In genomic region chr13:46928961-46929691, GRCm38 (mm10) we compare ENCODE assay signal across 8 mouse cellular contexts. TPM values are rescaled to one million over a fixed set of nuclear protein-coding genes. Genes with fewer than 3 reads are reported as not detected.
DNase-seq lines count a peak whose midpoint lies in the region; ATAC-seq lines count a peak whose summit lies in the region.

No protein-coding gene starts in this region.

- peaks cover 8% of the 10 kb centered on the region; the same call in 1 of the 2 replicates for H3K36me3 ChIP-seq in hindbrain, embryonic 13.5 days
- H3K36me3 ChIP-seq in macrophage (ENCODE audit: inconsistent target) = no peaks in the 10 kb centered on the region

- peak overlapping the region; percentile 81 for H3K4me3 ChIP-seq in hindbrain, embryonic 13.5 days
- peak overlapping the region; percentile 56 for H3K4me3 ChIP-seq in macrophage (ENCODE audit: inconsistent target)

- peak overlapping the region; percentile 92 for H3K9ac ChIP-seq in hindbrain, embryonic 13.5 days

- ATAC-seq in hindbrain, embryonic 13.5 days (ENCODE audit: low FRiP score) = peak; percentile 66
- no peak for ATAC-seq in activated CD4-positive, CD25-positive, alpha-beta regulatory T cell, adult 4 months

- H3K4me2 ChIP-seq in hindbrain, embryonic 13.5 days = peak overlapping the region; percentile 81

- peaks cover 48% of the 10 kb centered on the region for H3K79me2 ChIP-seq in macrophage (ENCODE audit: inconsistent target)

- no peaks in the 10 kb centered on the region for H3K9me3 ChIP-seq in hindbrain, embryonic 13.5 days

- DNase-seq in ZHBTc4 (ENCODE audit: low read depth, low spot score) = peak; percentile 80
- DNase-seq in cerebellum, adult 9-10 months = peak; percentile 80
- DNase-seq in frontal cortex, postnatal 14 days (ENCODE audit: low spot score in 2 of 2) = peak; percentile 25 to 26
- DNase-seq in layer of hippocampus, postnatal 36 days = peak; percentile 46 to 47
- peak; percentile 40 for DNase-seq in right cerebral cortex, postnatal 14 days

- H3K27me3 ChIP-seq in hindbrain, embryonic 13.5 days = 0 out of 2 replicates have a peak, but pooled peaks cover 10% of the 10 kb centered on the region

- under 1% methylated on average over 56 of the region's 60 CpGs for WGBS in hindbrain, embryonic 13.5 days
- WGBS in macrophage (ENCODE audit: missing documents) = under 1% methylated on average over 57 of the region's 60 CpGs

- peak overlapping the region; percentile 98 for H3K27ac ChIP-seq in hindbrain, embryonic 13.5 days
- H3K27ac ChIP-seq in macrophage = no peak overlapping the region

- peaks cover 30% of the 10 kb centered on the region for H3K4me1 ChIP-seq in hindbrain, embryonic 13.5 days (replicated peaks)

RNA-seq across cellular contexts. Expression of gene Kif13a, which starts 0.5 kb away (rescaled TPM):
- polyA plus RNA-seq in hindbrain, embryonic 13.5 days (2015; fragmentation: Nextera tagmentation; extraction: Ambion mirVana) = 11.2 and 11.6 TPM in 2 replicates
- total RNA-seq in layer of hippocampus, postnatal 36 days (2021) = 10 to 100 TPM; 17.8 to 19.0 TPM
- 100 to 1,000 TPM in 3 of 26 experiments, 10 to 100 TPM in 23; 17.3 to 115 (median 54.7) TPM for total RNA-seq in macrophage (2018; cell fraction: chromatin; rRNA removed)
- total RNA-seq in macrophage (2018; cell fraction: cytosol; rRNA removed) = 10 to 100 TPM; 12.8 to 30.4 (median 19.6) TPM
- 10 to 100 TPM; 13.3 to 57.2 (median 30.5) TPM for total RNA-seq in macrophage (2018; cell fraction: nucleus; rRNA removed)
- polyA plus RNA-seq in macrophage (2018) = 14.0 to 19.7 TPM (median 18.0 TPM) in 3 replicates
- polyA plus RNA-seq in activated CD4-positive, CD25-positive, alpha-beta regulatory T cell, adult 4 months (2017; shearing (Covaris generic)) = 1 to 10 TPM; 3.5 to 5.7 TPM

Comparison
In these comparisons a context has a peak if more than half of its experiments do, and no peak if none do; other contexts are left out.
1. DNase-seq: peak in every context shown above with its lines; median percentile 80 in ZHBTc4; 80 in cerebellum, adult 9-10 months; 46 in layer of hippocampus, postnatal 36 days; 40 in right cerebral cortex, postnatal 14 days; 26 in frontal cortex, postnatal 14 days.